Mouse (Mus musculus) heart, embryonic 15.5 days (tissue): ENCODE data around the gene Ptpdc1. TPM values are rescaled to one million over a fixed set of nuclear protein-coding genes. Genes with fewer than 3 reads are reported as not detected.
A peak's percentile ranks its signal among the peaks of the same experiment; 100 is the strongest.

Experiments
- microRNA counts: library from miRNA; unstranded; fragments of <30 nt; microRNA quantifications from one replicate; lab custom pipeline; 2016
- microRNA-seq: library from miRNA; unstranded; fragments of <30 nt; microRNA quantifications from one replicate; pipeline ENCODE4, GENCODE M21; 2016
- polyA plus RNA-seq: library from polyadenylated mRNA; unstranded; fragments of >200 nt; fragmentation: Nextera tagmentation; extraction: Ambion mirVana; gene quantifications from 2 replicates; pipeline ENCODE4 v1.2.1, GENCODE M21; 2015

Gene Ptpdc1
- polyA plus RNA-seq, 1 experiment from 2014 or later: 4.6 TPM

MicroRNAs within 50 kb of the gene (microRNA counts, 519-probe panel; counts per million panel counts)
- microRNA mmu-let-7a (lab: Ali Mortazavi, UCI): 4,699 counts per million, percentile 98 among the panel's probes with 10 or more counts
- 4,859 counts per million, percentile 99 among the panel's probes with 10 or more counts for microRNA mmu-let-7d (lab: Ali Mortazavi, UCI)
- 4,262 counts per million, percentile 94 among the panel's probes with 10 or more counts for microRNA mmu-let-7f (lab: Ali Mortazavi, UCI)

Small RNAs within 50 kb of the gene (microRNA-seq; reads per million reads assigned to microRNA genes)
- gene Gm24111: not detected
- 204 reads per million, percentile 60 among the genes with 10 or more reads in this experiment for gene Mirlet7a-1
- 21,314 reads per million, percentile 97 among the genes with 10 or more reads in this experiment for gene Mirlet7d
- not detected for gene Mirlet7f-1

Other genes starting within 250 kb of the Ptpdc1 start
- 2.1 and 2.4 TPM in 2 replicates for gene Zfp169, start 112.2 kb downstream of the Ptpdc1 start, polyA plus RNA-seq
- 0.49 and 0.61 TPM in 2 replicates for gene A830005F24Rik, start 112.1 kb downstream of the Ptpdc1 start, polyA plus RNA-seq
- gene Barx1, start 37.3 kb upstream of the Ptpdc1 start, polyA plus RNA-seq: 0.20 and 0.48 TPM in 2 replicates
- gene Phf2, start 245.5 kb upstream of the Ptpdc1 start, polyA plus RNA-seq: 3.4 and 5.1 TPM in 2 replicates